Mouse (Mus musculus): ENCODE data around the gene Rsu1. TPM values are rescaled to one million over a fixed set of nuclear protein-coding genes. Genes with fewer than 3 reads are reported as not detected.

Rsu1 gene
- polyA plus RNA-seq, 1 experiment from 2014 or later = 111 TPM

DNA sequence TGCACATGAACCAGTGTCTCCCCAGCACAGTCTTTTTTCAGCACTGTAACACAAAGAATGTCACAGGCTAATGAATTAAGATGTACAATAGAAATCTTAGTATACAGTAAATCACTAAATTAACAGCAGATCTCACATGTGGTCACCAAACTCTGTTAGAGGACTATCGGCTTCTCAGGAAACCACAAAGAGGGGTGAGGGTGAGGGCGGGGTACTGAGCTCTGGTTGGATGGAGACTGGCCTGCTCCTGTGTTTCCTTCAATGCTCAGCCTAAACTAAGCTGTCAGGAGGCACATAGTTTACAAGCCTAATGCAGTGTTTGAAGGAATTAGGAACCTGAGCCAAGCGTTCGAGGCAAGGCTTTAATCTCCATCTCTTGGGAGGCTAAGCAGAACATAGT, 8.1 kb downstream of the Rsu1 start:
- Histone ChIP-seq H3K36me3 (0 out of 2 replicates have a peak, but pooled peaks cover 4% of the 10 kb centered on the region), H3K9ac (no peak overlapping the region), H3K9me3 (no peaks in the 10 kb centered on the region), H3K27me3 (no peaks in the 10 kb centered on the region), H3K27ac (no peak overlapping the region), H3K4me3 (no peak overlapping the region), H3K4me2 (no peak overlapping the region), H3K4me1 (peaks cover 4% of the 10 kb centered on the region; the same call in 1 of the 2 replicates)
- no peak for ATAC-seq (ENCODE audit: insufficient number of reproducible peaks, insufficient read depth, low FRiP score, low TSS enrichment, low read depth)
- WGBS = 40% methylated on average over 4 of the region's 4 CpGs

GRCm38 (mm10) chr2:13258606-13259005, 12.6 kb downstream of the Rsu1 start:
- Histone ChIP-seq H3K36me3 (peaks cover 16% of the 10 kb centered on the region), H3K4me2 (no peak overlapping the region), H3K27ac (no peak overlapping the region), H3K9me3 (no peaks in the 10 kb centered on the region), H3K4me1 (peaks cover 4% of the 10 kb centered on the region; the same call in 1 of the 2 replicates), H3K27me3 (no peaks in the 10 kb centered on the region), H3K4me3 (no peak overlapping the region), H3K9ac (no peak overlapping the region)
- ATAC-seq (ENCODE audit: insufficient number of reproducible peaks, insufficient read depth, low FRiP score, low TSS enrichment, low read depth) = no peak
- WGBS = 66% methylated on average over 2 of the region's 2 CpGs

- no peak overlapping the region for H3K9ac ChIP-seq
These were observed 30.5 kb downstream of the Rsu1 start for GRCm38 (mm10) chr2:13240711-13241110.

GRCm38 (mm10) chr2:13237140-13237901, 33.9 kb downstream of the Rsu1 start:
- no peak for ATAC-seq (ENCODE audit: insufficient number of reproducible peaks, insufficient read depth, low FRiP score, low TSS enrichment, low read depth)
- H3K9ac ChIP-seq = no peak overlapping the region
- H3K4me1 ChIP-seq = peaks cover 13% of the 10 kb centered on the region
- no peak overlapping the region for H3K4me3 ChIP-seq
- H3K27me3 ChIP-seq = no peaks in the 10 kb centered on the region
- H3K9me3 ChIP-seq = no peaks in the 10 kb centered on the region
- H3K27ac ChIP-seq = no peak overlapping the region
- no peak overlapping the region for H3K4me2 ChIP-seq
- 0 out of 2 replicates have a peak, but pooled peaks cover 2% of the 10 kb centered on the region for H3K36me3 ChIP-seq
- 68% methylated on average over 8 of the region's 8 CpGs for WGBS

More at GRCm38 (mm10) chr2:13240711-13241110, 30.5 kb downstream of the Rsu1 start:
- no peaks in the 10 kb centered on the region for H3K9me3 ChIP-seq
- no peak overlapping the region for H3K27ac ChIP-seq
- H3K4me2 ChIP-seq = no peak overlapping the region
- WGBS = 56% methylated on average over 9 of the region's 9 CpGs
- no peaks in the 10 kb centered on the region for H3K27me3 ChIP-seq
- H3K36me3 ChIP-seq = peaks cover 2% of the 10 kb centered on the region; the same call in 1 of the 2 replicates
- no peaks in the 10 kb centered on the region for H3K4me1 ChIP-seq
- ATAC-seq (ENCODE audit: insufficient number of reproducible peaks, insufficient read depth, low FRiP score, low TSS enrichment, low read depth) = no peak
- H3K4me3 ChIP-seq = no peak overlapping the region

DNA sequence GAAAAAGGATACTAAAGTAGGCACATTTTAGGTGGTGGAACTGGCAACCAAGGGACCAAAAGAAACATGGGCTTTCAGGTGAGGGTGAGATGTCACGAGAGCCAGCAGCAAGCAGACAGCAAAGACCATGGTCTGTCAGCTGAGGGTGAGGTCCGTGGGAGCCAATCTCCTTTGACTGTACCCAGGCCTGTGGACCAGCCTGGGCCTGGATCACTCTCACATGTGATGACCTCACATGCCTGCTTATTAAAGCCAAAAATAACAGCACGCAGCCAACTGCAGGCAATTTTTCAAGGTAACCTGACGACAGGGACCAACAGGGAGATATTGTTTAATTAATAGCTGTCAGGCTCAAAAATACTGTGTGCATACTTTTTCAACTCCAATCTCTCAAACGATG, 35.5 kb downstream of the Rsu1 start:
- Histone ChIP-seq H3K4me2 (no peak overlapping the region), H3K4me3 (no peak overlapping the region), H3K4me1 (peaks cover 13% of the 10 kb centered on the region), H3K9ac (no peak overlapping the region), H3K27me3 (no peaks in the 10 kb centered on the region), H3K36me3 (0 out of 2 replicates have a peak, but pooled peaks cover 2% of the 10 kb centered on the region), H3K9me3 (no peaks in the 10 kb centered on the region), H3K27ac (no peak overlapping the region)
- ATAC-seq (ENCODE audit: insufficient number of reproducible peaks, insufficient read depth, low FRiP score, low TSS enrichment, low read depth) = no peak
- WGBS = 72% methylated on average over 5 of the region's 5 CpGs

DNA sequence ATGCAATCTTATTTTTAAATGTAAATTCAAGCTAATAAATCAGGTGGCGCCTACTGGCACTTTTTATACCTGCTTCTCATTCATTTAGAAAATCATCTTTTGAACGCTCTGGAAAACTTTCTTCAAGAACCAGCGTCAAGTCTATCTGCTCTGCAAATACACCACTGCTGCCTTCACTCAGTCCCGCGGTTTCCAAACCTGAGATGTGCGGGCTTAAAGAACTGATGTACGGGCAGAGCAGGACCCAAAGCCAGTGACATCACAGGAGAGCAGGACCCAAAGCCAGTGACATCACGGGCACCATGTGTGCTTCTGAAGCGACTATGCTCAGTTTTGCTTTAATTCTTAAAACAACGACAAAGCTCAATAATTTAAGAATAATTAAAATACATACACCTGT, 36.4 kb downstream of the Rsu1 start:
- H3K9ac ChIP-seq = no peak overlapping the region
- no peak for ATAC-seq (ENCODE audit: insufficient number of reproducible peaks, insufficient read depth, low FRiP score, low TSS enrichment, low read depth)
- no peaks in the 10 kb centered on the region for H3K27me3 ChIP-seq
- peaks cover 13% of the 10 kb centered on the region for H3K4me1 ChIP-seq
- H3K4me3 ChIP-seq = no peak overlapping the region
- no peaks in the 10 kb centered on the region for H3K9me3 ChIP-seq
- 90% methylated on average over 10 of the region's 10 CpGs for WGBS
- H3K4me2 ChIP-seq = no peak overlapping the region
- H3K27ac ChIP-seq = no peak overlapping the region
- H3K36me3 ChIP-seq = 0 out of 2 replicates have a peak, but pooled peaks cover 2% of the 10 kb centered on the region

- H3K9me3 ChIP-seq = no peaks in the 10 kb centered on the region
- no peak overlapping the region for H3K4me2 ChIP-seq
- no peaks in the 10 kb centered on the region for H3K27me3 ChIP-seq
- H3K9ac ChIP-seq = no peak overlapping the region
- H3K27ac ChIP-seq = no peak overlapping the region
- H3K4me3 ChIP-seq = no peak overlapping the region
- H3K4me1 ChIP-seq = peaks cover 13% of the 10 kb centered on the region
- ATAC-seq (ENCODE audit: insufficient number of reproducible peaks, insufficient read depth, low FRiP score, low TSS enrichment, low read depth) = no peak
- no peaks in the 10 kb centered on the region for H3K36me3 ChIP-seq
- WGBS = 73% methylated on average over 7 of the region's 7 CpGs
These were observed 37.3 kb downstream of the Rsu1 start for GRCm38 (mm10) chr2:13233902-13234301.

DNA sequence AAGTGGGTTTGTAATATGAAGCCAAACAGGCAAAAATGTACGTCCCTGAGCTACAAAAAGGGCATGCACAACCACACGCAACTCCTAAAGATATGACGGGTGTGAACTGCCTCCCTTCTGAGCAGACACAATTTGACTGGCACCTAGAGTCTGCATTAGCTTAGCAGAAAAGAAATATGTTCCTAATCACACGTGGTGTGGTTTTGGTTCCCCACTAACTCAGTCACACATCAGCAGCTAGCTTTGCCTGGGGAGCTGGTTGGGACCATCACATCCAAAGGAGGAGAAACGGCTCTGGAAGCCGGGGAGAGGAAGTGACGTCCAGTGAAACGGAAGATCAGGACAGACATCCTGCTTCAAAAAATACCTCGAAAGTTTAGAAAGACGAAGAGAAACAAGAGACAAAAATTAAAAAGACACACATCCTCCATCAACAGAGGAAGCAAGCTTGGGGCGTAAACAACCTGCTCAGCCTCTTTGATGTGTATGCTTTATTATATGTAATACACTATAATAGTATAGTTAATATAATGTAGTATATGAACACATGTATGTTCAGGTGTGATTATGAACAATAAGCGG, 37.9 kb downstream of the Rsu1 start:
- peak overlapping the region; percentile 12; the same call in 1 of the 2 replicates for H3K4me2 ChIP-seq
- no peak for ATAC-seq (ENCODE audit: insufficient number of reproducible peaks, insufficient read depth, low FRiP score, low TSS enrichment, low read depth)
- H3K36me3 ChIP-seq = no peaks in the 10 kb centered on the region
- H3K9me3 ChIP-seq = no peaks in the 10 kb centered on the region
- no peak overlapping the region for H3K9ac ChIP-seq
- WGBS = 50% methylated on average over 12 of the region's 12 CpGs
- no peak overlapping the region for H3K4me3 ChIP-seq
- H3K27ac ChIP-seq = no peak overlapping the region
- H3K27me3 ChIP-seq = no peaks in the 10 kb centered on the region
- H3K4me1 ChIP-seq = peaks cover 13% of the 10 kb centered on the region

DNA sequence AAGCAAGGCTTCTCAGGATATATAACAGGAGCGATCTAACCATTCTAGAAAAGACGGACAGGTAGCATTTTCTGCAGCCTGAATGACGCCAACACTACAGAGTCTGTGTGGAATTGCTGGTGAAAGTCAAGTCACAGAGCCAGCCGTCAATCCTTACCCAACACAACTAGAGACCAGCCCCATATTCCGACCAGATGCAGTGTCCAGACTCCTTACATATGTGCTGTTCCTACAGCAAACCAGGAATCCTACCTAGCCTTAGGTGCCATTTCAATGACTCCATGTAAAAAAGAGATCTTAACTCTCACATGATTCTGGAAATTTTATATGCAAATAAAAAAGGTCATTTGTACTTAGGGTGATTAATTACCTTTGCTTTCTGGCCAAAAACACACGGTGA, 38.9 kb downstream of the Rsu1 start:
- Histone ChIP-seq H3K36me3 (no peaks in the 10 kb centered on the region), H3K4me3 (no peak overlapping the region), H3K27me3 (no peaks in the 10 kb centered on the region), H3K9me3 (no peaks in the 10 kb centered on the region), H3K4me2 (no peak overlapping the region), H3K9ac (no peak overlapping the region), H3K4me1 (peaks cover 13% of the 10 kb centered on the region), H3K27ac (no peak overlapping the region)
- ATAC-seq (ENCODE audit: insufficient number of reproducible peaks, insufficient read depth, low FRiP score, low TSS enrichment, low read depth) = no peak
- WGBS = 79% methylated on average over 6 of the region's 6 CpGs

GRCm38 (mm10) chr2:13229686-13230085, 41.5 kb downstream of the Rsu1 start:
- no peak overlapping the region for H3K4me3 ChIP-seq
- WGBS = 81% methylated on average over 3 of the region's 3 CpGs
- H3K9me3 ChIP-seq = no peaks in the 10 kb centered on the region
- peaks cover 13% of the 10 kb centered on the region for H3K4me1 ChIP-seq
- H3K4me2 ChIP-seq = no peak overlapping the region
- H3K36me3 ChIP-seq = no peaks in the 10 kb centered on the region
- ATAC-seq (ENCODE audit: insufficient number of reproducible peaks, insufficient read depth, low FRiP score, low TSS enrichment, low read depth) = no peak
- no peak overlapping the region for H3K9ac ChIP-seq
- no peaks in the 10 kb centered on the region for H3K27me3 ChIP-seq
- H3K27ac ChIP-seq = no peak overlapping the region

- no peak overlapping the region for H3K27ac ChIP-seq
- H3K4me2 ChIP-seq = no peak overlapping the region
- no peaks in the 10 kb centered on the region for H3K27me3 ChIP-seq
- no peaks in the 10 kb centered on the region for H3K4me1 ChIP-seq
- ATAC-seq (ENCODE audit: insufficient number of reproducible peaks, insufficient read depth, low FRiP score, low TSS enrichment, low read depth) = no peak
- no peak overlapping the region for H3K4me3 ChIP-seq
- H3K9ac ChIP-seq = no peak overlapping the region
- H3K36me3 ChIP-seq = no peaks in the 10 kb centered on the region
- 89% methylated on average over 4 of the region's 4 CpGs for whole genome bisulfite sequencing
- H3K9me3 ChIP-seq = no peaks in the 10 kb centered on the region
These were observed 45.2 kb downstream of the Rsu1 start for GRCm38 (mm10) chr2:13226031-13226430.

- Histone ChIP-seq H3K4me1 (no peaks in the 10 kb centered on the region), H3K9me3 (no peaks in the 10 kb centered on the region), H3K27ac (no peak overlapping the region), H3K4me3 (no peak overlapping the region), H3K4me2 (no peak overlapping the region), H3K36me3 (no peaks in the 10 kb centered on the region), H3K27me3 (no peaks in the 10 kb centered on the region), H3K9ac (no peak overlapping the region)
- 80% methylated on average over 3 of the region's 3 CpGs for WGBS
- no peak for ATAC-seq (ENCODE audit: insufficient number of reproducible peaks, insufficient read depth, low FRiP score, low TSS enrichment, low read depth)
These were observed 46.7 kb downstream of the Rsu1 start for GRCm38 (mm10) chr2:13224546-13224945.

Measured in embryonic facial prominence, embryonic 13.5 days (tissue).